Mouse (Mus musculus) granulocyte monocyte progenitor cell, adult 5-6 weeks (primary cell): Measurements from ENCODE around the gene Ninj2. TPM values are rescaled to one million over a fixed set of nuclear protein-coding genes. Genes with fewer than 3 reads are reported as not detected.

Experiments
- ATAC-seq: replicated peaks from 2 replicates; pipeline ENCODE4 v1.8.0; 2016; ENCODE audit warnings: mild to moderate bottlenecking, moderate TSS enrichment, inconsistent platforms; ENCODE audit not compliant: poor library complexity, severe bottlenecking
- total RNA-seq, 2 experiments: library from RNA; stranded (forward) in 1 of 2; stranded (reverse) in 1 of 2; fragments of 200-712, 200-1000 nt in 1 of 2; fragments of >200 nt in 1 of 2; fragmentation: Nextera tagmentation in 1 of 2; gene quantifications; 2 replicates each; pipeline ENCODE4 v1.2.3; 2014 to 2017

The Ninj2 gene
- total RNA-seq, 2 experiments from 2014 or later, result not detected

GRCm38 (mm10) chr6:120191396-120192170, 98.4 kb downstream of the Ninj2 start:
- no peak for ATAC-seq

- ATAC-seq, result no peak
Observed at GRCm38 (mm10) chr6:120192211-120192870, 99.2 kb downstream of the Ninj2 start.

- ATAC-seq, result peak; percentile 79
Observed at GRCm38 (mm10) chr6:120193174-120193573, 100.0 kb downstream of the Ninj2 start.

- no peak for ATAC-seq
Observed at GRCm38 (mm10) chr6:120193793-120194192, 100.6 kb downstream of the Ninj2 start.

- ATAC-seq, result no peak
Observed at GRCm38 (mm10) chr6:120194305-120194704, 101.2 kb downstream of the Ninj2 start.

- ATAC-seq, result no peak
Observed at GRCm38 (mm10) chr6:120194963-120195362, 101.8 kb downstream of the Ninj2 start.

- peak; percentile 47 for ATAC-seq
Observed at GRCm38 (mm10) chr6:120196837-120197236, 103.7 kb downstream of the Ninj2 start.

GRCm38 (mm10) chr6:120197964-120198363, 104.8 kb downstream of the Ninj2 start:
- ATAC-seq, result peak; percentile 55

GRCm38 (mm10) chr6:120199638-120200394, 106.7 kb downstream of the Ninj2 start:
- ATAC-seq, result no peak

- ATAC-seq, result no peak
Observed at GRCm38 (mm10) chr6:120201956-120202355, 108.8 kb downstream of the Ninj2 start.

GRCm38 (mm10) chr6:120202406-120202805, 109.3 kb downstream of the Ninj2 start:
- ATAC-seq, result no peak

- no peak for ATAC-seq
Observed at GRCm38 (mm10) chr6:120206586-120206985, 113.4 kb downstream of the Ninj2 start.

GRCm38 (mm10) chr6:120211536-120211935, 118.4 kb downstream of the Ninj2 start:
- ATAC-seq, result no peak

GRCm38 (mm10) chr6:120216702-120217101, 123.6 kb downstream of the Ninj2 start:
- no peak for ATAC-seq

- ATAC-seq, result no peak
Observed at GRCm38 (mm10) chr6:120219281-120219680, 126.1 kb downstream of the Ninj2 start.

GRCm38 (mm10) chr6:120222669-120223068, 129.5 kb downstream of the Ninj2 start:
- peak; percentile 46 for ATAC-seq

- no peak for ATAC-seq
Observed at GRCm38 (mm10) chr6:120225355-120225754, 132.2 kb downstream of the Ninj2 start.

- ATAC-seq, result no peak
Observed at GRCm38 (mm10) chr6:120227068-120227467, 133.9 kb downstream of the Ninj2 start.

GRCm38 (mm10) chr6:120229806-120230205, 136.7 kb downstream of the Ninj2 start:
- no peak for ATAC-seq

- ATAC-seq, result no peak
Observed at GRCm38 (mm10) chr6:120230441-120230840, 137.3 kb downstream of the Ninj2 start.

- no peak for ATAC-seq
Observed at GRCm38 (mm10) chr6:120232885-120233284, 139.7 kb downstream of the Ninj2 start.
